Mouse (Mus musculus): ENCODE results near the gene Itgb7. TPM values are rescaled to one million over a fixed set of nuclear protein-coding genes. Genes with fewer than 3 reads are reported as not detected.

Gene Itgb7
- total RNA-seq (2014; fragmentation: Nextera tagmentation) (23.7 and 26.6 TPM in 2 replicates), total RNA-seq (2017) (80.9 and 83.5 TPM in 2 replicates), polyA plus RNA-seq (2012) (22.1 and 27.2 TPM in 2 replicates)

GRCm38 (mm10) chr15:102231748-102232147 lies at the start of gene Itgb7:
Itgb7 (minus strand) TSS chr15:102231944.
- peaks cover 90% of the 10 kb centered on the region for H3K4me1 ChIP-seq (ENCODE audit: insufficient read depth, low read depth, low read length)
- TF ChIP-seq GATA2 (IDR thresholded peaks at IDR 0.05; ENCODE audit: borderline replicate concordance, low read depth, low read length): no peak
- TF ChIP-seq POLR2AphosphoS5 (IDR thresholded peaks at IDR 0.05; ENCODE audit: insufficient replicate concordance, low read depth, low read length): no peak
- TF ChIP-seq TAL1 (conservative IDR thresholded peaks at IDR 0.05; ENCODE audit: low read depth, low read length): no peak; the same call in 1 of the 2 replicates
- no peak for TF ChIP-seq CTCF (IDR thresholded peaks at IDR 0.05; ENCODE audit: low read depth, low read length)
- no peak for TF ChIP-seq GATA1 (IDR thresholded peaks at IDR 0.05; ENCODE audit: borderline replicate concordance, low read length)

GRCm38 (mm10) chr15:102280623-102281022 lies 48.9 kb upstream of the Itgb7 start:
- ATAC-seq (ENCODE audit: extremely low read depth, insufficient number of reproducible peaks, low FRiP score, poor library complexity, severe bottlenecking) (no peak), DNase-seq (ENCODE audit: low spot score) (no peak)
- Histone ChIP-seq H3K36me3 (replicated peaks) (peaks cover 31% of the 10 kb centered on the region), H3K4me3 (ENCODE audit: low read depth, low read length) (peak overlapping the region; percentile 95; the same call in 1 of the 2 replicates), H3K4me1 (ENCODE audit: insufficient read depth, low read depth, low read length) (peaks cover 51% of the 10 kb centered on the region), H3K27me3 (ENCODE audit: insufficient read depth, low read length) (0 out of 2 replicates have a peak, but pooled peaks cover 4% of the 10 kb centered on the region), H3K9me3 (replicated peaks) (no peaks in the 10 kb centered on the region)
- TF ChIP-seq TAL1 (conservative IDR thresholded peaks at IDR 0.05; ENCODE audit: low read depth, low read length) (no peak), CTCF (IDR thresholded peaks at IDR 0.05; ENCODE audit: low read depth, low read length) (no peak), POLR2AphosphoS5 (IDR thresholded peaks at IDR 0.05; ENCODE audit: insufficient replicate concordance, low read depth, low read length) (no peak), GATA2 (IDR thresholded peaks at IDR 0.05; ENCODE audit: borderline replicate concordance, low read depth, low read length) (no peak), GATA1 (IDR thresholded peaks at IDR 0.05; ENCODE audit: borderline replicate concordance, low read length) (no peak)

More at GRCm38 (mm10) chr15:102231748-102232147, at the start of gene Itgb7:
- Histone ChIP-seq H3K36me3 (replicated peaks) (peaks cover 6% of the 10 kb centered on the region), H3K4me3 (ENCODE audit: low read depth, low read length) (peak within 1 kb of the TSS; percentile 69), H3K27me3 (ENCODE audit: insufficient read depth, low read length) (peaks cover 6% of the 10 kb centered on the region; the same call in 1 of the 2 replicates), H3K9me3 (replicated peaks) (no peaks in the 10 kb centered on the region)
- ATAC-seq (ENCODE audit: extremely low read depth, insufficient number of reproducible peaks, low FRiP score, poor library complexity, severe bottlenecking) (peak; percentile 91), DNase-seq (ENCODE audit: low spot score) (peak; percentile 84)

- DNase-seq (ENCODE audit: low spot score) (peak; percentile 68), ATAC-seq (ENCODE audit: extremely low read depth, insufficient number of reproducible peaks, low FRiP score, poor library complexity, severe bottlenecking) (peak; percentile 35)
- Histone ChIP-seq H3K27me3 (ENCODE audit: insufficient read depth, low read length) (0 out of 2 replicates have a peak, but pooled peaks cover 5% of the 10 kb centered on the region), H3K4me3 (ENCODE audit: low read depth, low read length) (peak overlapping the region; percentile 95), H3K4me1 (ENCODE audit: insufficient read depth, low read depth, low read length) (peaks cover 51% of the 10 kb centered on the region), H3K9me3 (replicated peaks) (no peaks in the 10 kb centered on the region), H3K36me3 (replicated peaks) (peaks cover 29% of the 10 kb centered on the region)
- TF ChIP-seq CTCF (IDR thresholded peaks at IDR 0.05; ENCODE audit: low read depth, low read length) (no peak), POLR2AphosphoS5 (IDR thresholded peaks at IDR 0.05; ENCODE audit: insufficient replicate concordance, low read depth, low read length) (no peak), GATA2 (IDR thresholded peaks at IDR 0.05; ENCODE audit: borderline replicate concordance, low read depth, low read length) (no peak), GATA1 (IDR thresholded peaks at IDR 0.05; ENCODE audit: borderline replicate concordance, low read length) (no peak), TAL1 (conservative IDR thresholded peaks at IDR 0.05; ENCODE audit: low read depth, low read length) (no peak)
These were observed 48.2 kb upstream of the Itgb7 start for GRCm38 (mm10) chr15:102279783-102280520.

- H3K36me3 ChIP-seq (replicated peaks): peaks cover 29% of the 10 kb centered on the region
- H3K4me3 ChIP-seq (ENCODE audit: low read depth, low read length): peak within 1 kb of the TSS; percentile 95
- peak; percentile 54 for ATAC-seq (ENCODE audit: extremely low read depth, insufficient number of reproducible peaks, low FRiP score, poor library complexity, severe bottlenecking)
- TF ChIP-seq POLR2AphosphoS5 (IDR thresholded peaks at IDR 0.05; ENCODE audit: insufficient replicate concordance, low read depth, low read length) (no peak), GATA1 (IDR thresholded peaks at IDR 0.05; ENCODE audit: borderline replicate concordance, low read length) (no peak), GATA2 (IDR thresholded peaks at IDR 0.05; ENCODE audit: borderline replicate concordance, low read depth, low read length) (no peak), TAL1 (conservative IDR thresholded peaks at IDR 0.05; ENCODE audit: low read depth, low read length) (no peak), CTCF (IDR thresholded peaks at IDR 0.05; ENCODE audit: low read depth, low read length) (no peak)
- 0 out of 2 replicates have a peak, but pooled peaks cover 9% of the 10 kb centered on the region for H3K27me3 ChIP-seq (ENCODE audit: insufficient read depth, low read length)
- no peaks in the 10 kb centered on the region for H3K9me3 ChIP-seq (replicated peaks)
- peaks cover 50% of the 10 kb centered on the region for H3K4me1 ChIP-seq (ENCODE audit: insufficient read depth, low read depth, low read length)
- peak; percentile 94 for DNase-seq (ENCODE audit: low spot score)
These were observed 47.5 kb upstream of the Itgb7 start, which contains the start of gene Mfsd5 for GRCm38 (mm10) chr15:102279092-102279782. Mfsd5 (plus strand) TSS chr15:102279454.

- Histone ChIP-seq H3K36me3 (replicated peaks) (peaks cover 28% of the 10 kb centered on the region), H3K27me3 (ENCODE audit: insufficient read depth, low read length) (0 out of 2 replicates have a peak, but pooled peaks cover 12% of the 10 kb centered on the region), H3K9me3 (replicated peaks) (no peaks in the 10 kb centered on the region), H3K4me1 (ENCODE audit: insufficient read depth, low read depth, low read length) (peaks cover 44% of the 10 kb centered on the region), H3K4me3 (ENCODE audit: low read depth, low read length) (peak overlapping the region; percentile 95)
- TF ChIP-seq POLR2AphosphoS5 (IDR thresholded peaks at IDR 0.05; ENCODE audit: insufficient replicate concordance, low read depth, low read length) (no peak), TAL1 (conservative IDR thresholded peaks at IDR 0.05; ENCODE audit: low read depth, low read length) (no peak), GATA1 (IDR thresholded peaks at IDR 0.05; ENCODE audit: borderline replicate concordance, low read length) (no peak), GATA2 (IDR thresholded peaks at IDR 0.05; ENCODE audit: borderline replicate concordance, low read depth, low read length) (no peak), CTCF (IDR thresholded peaks at IDR 0.05; ENCODE audit: low read depth, low read length) (no peak)
- no peak for DNase-seq (ENCODE audit: low spot score)
- no peak for ATAC-seq (ENCODE audit: extremely low read depth, insufficient number of reproducible peaks, low FRiP score, poor library complexity, severe bottlenecking)
These were observed 47.0 kb upstream of the Itgb7 start for GRCm38 (mm10) chr15:102278726-102279091.
